Mouse (Mus musculus) ES-Bruce4 (cell line): ENCODE measurements around the gene Pde1c. TPM values are rescaled to one million over a fixed set of nuclear protein-coding genes. Genes with fewer than 3 reads are reported as not detected.
A peak's percentile ranks its signal among the peaks of the same experiment; 100 is the strongest.

Experiments used
- H3K27ac ChIP-seq: 2 replicates; pipeline ENCODE4 v1.5.1; 2012; ENCODE audit warnings: low read length, inconsistent platforms; ENCODE audit not compliant: insufficient read depth
- H3K27me3 ChIP-seq: 2 replicates; pipeline ENCODE4 v1.6.1; 2012; ENCODE audit warnings: mild to moderate bottlenecking, low read length, inconsistent platforms; ENCODE audit not compliant: control insufficient read depth, poor library complexity, insufficient read depth, severe bottlenecking
- H3K36me3 ChIP-seq: 2 replicates; pipeline ENCODE4 v1.6.1; 2012; ENCODE audit warnings: inconsistent platforms, mild to moderate bottlenecking, low read length, moderate library complexity; ENCODE audit not compliant: control insufficient read depth, poor library complexity, insufficient read depth, severe bottlenecking
- H3K4me1 ChIP-seq: one replicate; pipeline ENCODE4 v1.8.1; 2011; ENCODE audit warnings: low read length; ENCODE audit not compliant: control insufficient read depth, insufficient read depth
- H3K4me3 ChIP-seq: 2 replicates; pipeline ENCODE4 v1.5.1; 2011; ENCODE audit warnings: low read depth, mild to moderate bottlenecking, low read length
- H3K9ac ChIP-seq: 2 replicates; pipeline ENCODE4 v1.6.1; 2012; ENCODE audit warnings: low read depth, mild to moderate bottlenecking, inconsistent platforms; ENCODE audit not compliant: poor library complexity, severe bottlenecking
- H3K9me3 ChIP-seq: replicated peaks from 2 replicates; pipeline ENCODE4 v1.6.1; 2012; ENCODE audit warnings: mild to moderate bottlenecking, low read length, inconsistent platforms; ENCODE audit not compliant: control insufficient read depth, poor library complexity, insufficient read depth, severe bottlenecking
- CTCF ChIP-seq: IDR thresholded peaks from one replicate; pipeline ENCODE4 v1.8.1; 2011; ENCODE audit warnings: low read depth, low read length
- EP300 ChIP-seq: IDR thresholded peaks from 2 replicates; pipeline ENCODE4 v1.6.1; 2011; ENCODE audit warnings: low read depth, low read length; ENCODE audit not compliant: insufficient read depth
- POLR2A ChIP-seq: IDR thresholded peaks from one replicate; pipeline ENCODE4 v1.8.1; 2011; ENCODE audit warnings: low read length; ENCODE audit not compliant: insufficient read depth
- polyA plus RNA-seq: library from polyadenylated mRNA; stranded (reverse); fragments of >200 nt; gene quantifications from 2 replicates; pipeline ENCODE4 v1.2.4, GENCODE M21; 2011; ENCODE audit warnings: low read depth; ENCODE audit not compliant: missing spikeins, insufficient read depth, insufficient read length

The Pde1c gene
- polyA plus RNA-seq, 1 experiment, result 0.88 TPM

DNA sequence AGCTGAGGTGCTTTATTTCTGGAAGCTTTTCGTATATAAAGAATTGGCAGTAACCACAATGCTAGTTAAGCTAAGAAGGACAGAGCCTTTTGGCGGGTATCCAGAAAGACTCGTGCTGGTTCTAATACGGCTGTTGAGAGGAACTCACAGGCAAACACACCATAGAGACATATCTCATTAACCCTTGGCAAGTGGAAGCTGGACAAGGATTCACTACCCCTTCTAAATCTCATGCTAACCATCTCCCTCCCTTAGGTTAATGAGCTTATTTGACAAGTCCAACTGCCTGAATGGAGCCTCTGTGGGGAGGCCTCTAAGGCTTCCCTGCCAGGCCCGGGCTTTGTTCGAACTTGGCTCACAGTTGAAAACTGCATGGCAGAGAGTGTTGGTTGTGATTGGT, 541.6 kb downstream of the Pde1c start:
- TF ChIP-seq EP300 (no peak), CTCF (no peak), POLR2A (no peak)

DNA sequence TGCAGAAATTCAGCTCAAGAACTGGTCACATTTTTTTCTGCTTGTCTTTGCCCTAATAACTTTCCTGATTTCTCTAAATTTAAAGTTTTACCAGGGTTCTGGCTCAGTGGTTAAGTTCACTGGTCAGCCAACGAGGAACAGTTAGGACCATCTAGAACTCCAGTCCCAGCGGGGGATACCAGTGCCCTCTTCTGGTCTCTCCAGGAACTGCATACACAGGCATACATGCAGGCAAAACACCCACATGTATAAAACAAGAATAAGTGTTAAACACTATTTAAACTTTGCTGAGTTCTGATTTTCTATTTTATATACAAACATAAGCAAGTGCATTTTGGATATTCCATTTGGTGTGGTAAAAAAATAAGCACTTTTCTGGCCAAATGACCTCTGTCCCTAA, 543.4 kb downstream of the Pde1c start:
- no peaks in the 10 kb centered on the region for H3K4me1 ChIP-seq
- no peak overlapping the region for H3K27ac ChIP-seq
- no peaks in the 10 kb centered on the region for H3K27me3 ChIP-seq
- H3K4me3 ChIP-seq, result no peak overlapping the region
- H3K36me3 ChIP-seq, result no peaks in the 10 kb centered on the region
- no peaks in the 10 kb centered on the region for H3K9me3 ChIP-seq
- TF ChIP-seq POLR2A (no peak), CTCF (peak; percentile 52)
- no peak overlapping the region for H3K9ac ChIP-seq

More for the DNA sequence above, 541.6 kb downstream of the Pde1c start:
- Histone ChIP-seq H3K4me3 (no peak overlapping the region), H3K27ac (no peak overlapping the region), H3K9me3 (no peaks in the 10 kb centered on the region), H3K4me1 (no peaks in the 10 kb centered on the region), H3K27me3 (no peaks in the 10 kb centered on the region), H3K9ac (no peak overlapping the region), H3K36me3 (no peaks in the 10 kb centered on the region)

Other genes starting within 250 kb of the Pde1c start
- gene Lsm5, start 135.6 kb upstream of the Pde1c start, polyA plus RNA-seq, result 149 and 182 TPM in 2 replicates
- gene Avl9, start 145.8 kb upstream of the Pde1c start, polyA plus RNA-seq, result 23.8 and 26.2 TPM in 2 replicates
- 92.8 and 99.1 TPM in 2 replicates for gene Kbtbd2, start 228.7 kb upstream of the Pde1c start, polyA plus RNA-seq